In genomic region chr12:87047536-87047935, GRCm38 (mm10) we compare ENCODE assay signal across 34 mouse cellular contexts. TPM values are rescaled to one million over a fixed set of nuclear protein-coding genes. Genes with fewer than 3 reads are reported as not detected.
"Had no signal": no experiment of that assay in that cellular context is flagged by ENCODE, and none has a peak within 500 bp of the region (broad histone marks: within the 10 kb centered on the region; RNA-seq: fewer than 3 reads in every experiment).

No protein-coding gene starts in this region.

- H3K4me2 ChIP-seq: embryonic facial prominence, embryonic 12.5 days; embryonic facial prominence, embryonic 13.5 days; embryonic facial prominence, embryonic 15.5 days; forebrain, embryonic 12.5 days; forebrain, embryonic 13.5 days; forebrain, embryonic 15.5 days had no signal

- H3K9ac ChIP-seq: embryonic facial prominence, embryonic 12.5 days; embryonic facial prominence, embryonic 13.5 days; embryonic facial prominence, embryonic 15.5 days; forebrain, embryonic 12.5 days; forebrain, embryonic 13.5 days; forebrain, embryonic 15.5 days; forebrain, postnatal 0 days had no signal

- H3K9me3 ChIP-seq: embryonic facial prominence, embryonic 10.5 days; embryonic facial prominence, embryonic 12.5 days; embryonic facial prominence, embryonic 13.5 days; embryonic facial prominence, embryonic 15.5 days; forebrain, embryonic 10.5 days; forebrain, embryonic 12.5 days; forebrain, embryonic 13.5 days; forebrain, embryonic 15.5 days; heart, embryonic 10.5 days had no signal

- DNase-seq: cerebellum, postnatal 10 days; cerebellum, postnatal 14 days; cerebellum, postnatal 25 days; cerebellum, postnatal 36 days; embryo, embryonic 11 days; forebrain, postnatal 0 days; gastrocnemius, adult 2 months; gastrocnemius, postnatal 10 days; gastrocnemius, postnatal 14 days; gastrocnemius, postnatal 25 days; gastrocnemius, postnatal 36 days; heart, adult 11 months; heart, adult 18-20 months; heart, adult 2 months had no signal

- H3K27ac ChIP-seq: embryonic facial prominence, embryonic 10.5 days; embryonic facial prominence, embryonic 12.5 days; embryonic facial prominence, embryonic 13.5 days; embryonic facial prominence, embryonic 15.5 days; forebrain, embryonic 10.5 days; forebrain, embryonic 12.5 days; forebrain, embryonic 13.5 days; forebrain, embryonic 15.5 days; gastrocnemius, adult 2 months; heart, adult 2 months; heart, embryonic 10.5 days had no signal

- H3K4me3 ChIP-seq: embryonic facial prominence, embryonic 10.5 days; embryonic facial prominence, embryonic 12.5 days; embryonic facial prominence, embryonic 13.5 days; embryonic facial prominence, embryonic 15.5 days; erythroblast, embryonic 14.5 days; forebrain, embryonic 10.5 days; forebrain, embryonic 12.5 days; forebrain, embryonic 13.5 days; forebrain, embryonic 15.5 days; gastrocnemius, adult 2 months; heart, adult 2 months; heart, embryonic 10.5 days had no signal

- H3K4me1 ChIP-seq: embryonic facial prominence, embryonic 12.5 days; embryonic facial prominence, embryonic 13.5 days; embryonic facial prominence, embryonic 15.5 days; heart, embryonic 10.5 days had no signal

- H3K36me3 ChIP-seq: embryonic facial prominence, embryonic 10.5 days; embryonic facial prominence, embryonic 12.5 days; embryonic facial prominence, embryonic 13.5 days; embryonic facial prominence, embryonic 15.5 days; forebrain, embryonic 10.5 days; forebrain, embryonic 12.5 days; forebrain, embryonic 15.5 days; heart, embryonic 10.5 days had no signal

- ATAC-seq: forebrain, embryonic 13.5 days; forebrain, embryonic 14.5 days; forebrain, embryonic 15.5 days; forebrain, embryonic 16.5 days; forebrain, postnatal 0 days had no signal

- H3K27me3 ChIP-seq: embryonic facial prominence, embryonic 12.5 days; embryonic facial prominence, embryonic 13.5 days; embryonic facial prominence, embryonic 15.5 days; forebrain, embryonic 13.5 days; forebrain, embryonic 15.5 days had no signal

RNA-seq across cellular contexts. Expression of gene Tmem63c, which starts 26.4 kb away (rescaled TPM):
- total RNA-seq: common myeloid progenitor, adult 5-6 weeks; gastrocnemius, adult 18-20 months; gastrocnemius, adult 2 months; gastrocnemius, postnatal 25 days; gastrocnemius, postnatal 36 days; granulocyte monocyte progenitor cell, adult 5-6 weeks had no signal
- polyA plus RNA-seq: erythroblast, embryonic 14.5 days had no signal

RNA-seq across cellular contexts. Expression of gene Ngb, which starts 54.8 kb away (rescaled TPM):
- total RNA-seq: common myeloid progenitor, adult 5-6 weeks; gastrocnemius, adult 18-20 months; gastrocnemius, adult 8-10 months; gastrocnemius, postnatal 36 days; gastrocnemius, postnatal 4 days; granulocyte monocyte progenitor cell, adult 5-6 weeks; heart, adult 18-20 months; heart, adult 2 months had no signal
- polyA plus RNA-seq: embryonic facial prominence, embryonic 11.5 days; erythroblast, embryonic 14.5 days had no signal

RNA-seq across cellular contexts. Expression of gene Zdhhc22, which starts 57.3 kb away (rescaled TPM):
- total RNA-seq: common myeloid progenitor, adult 5-6 weeks; gastrocnemius, adult 18-20 months; gastrocnemius, adult 2 months; gastrocnemius, adult 8-10 months; gastrocnemius, postnatal 10 days; gastrocnemius, postnatal 14 days; gastrocnemius, postnatal 25 days; gastrocnemius, postnatal 36 days; gastrocnemius, postnatal 4 days; granulocyte monocyte progenitor cell, adult 5-6 weeks; heart, adult 18-20 months; heart, adult 2 months; heart, adult 8-10 months had no signal
- polyA plus RNA-seq: erythroblast, embryonic 14.5 days; forebrain, embryonic 10.5 days; gonadal fat pad, adult 2 months; heart, adult 2 months; heart, embryonic 10.5 days had no signal
